Mouse (Mus musculus) stomach, embryonic 15.5 days (tissue): ENCODE data around the gene Ctnnd1. TPM values are rescaled to one million over a fixed set of nuclear protein-coding genes. Genes with fewer than 3 reads are reported as not detected.

Source experiments
- ATAC-seq: fragments of 200-750 bp; cut with Nextera tagmentation; 2 replicates; pipeline ENCODE4 v1.8.0; 2017; ENCODE audit warnings: low read depth, moderate number of reproducible peaks, moderate TSS enrichment; ENCODE audit not compliant: insufficient read depth, low FRiP score
- H3K27ac ChIP-seq: fragments of 300-500 bp; sonication (generic); 2 replicates; pipeline ENCODE4 v1.5.1; 2015; ENCODE audit warnings: mild to moderate bottlenecking, inconsistent platforms
- H3K27me3 ChIP-seq: fragments of 300-500 bp; sonication (generic); replicated peaks from 2 replicates; pipeline ENCODE4 v1.6.1; 2015; ENCODE audit warnings: inconsistent platforms
- H3K36me3 ChIP-seq: fragments of 300-500 bp; sonication (generic); 2 replicates; pipeline ENCODE4 v1.6.1; 2015; ENCODE audit warnings: inconsistent platforms
- H3K4me1 ChIP-seq: fragments of 300-500 bp; sonication (generic); 2 replicates; pipeline ENCODE4 v1.6.1; 2015; ENCODE audit warnings: inconsistent platforms
- H3K4me2 ChIP-seq: fragments of 300-500 bp; sonication (generic); 2 replicates; pipeline ENCODE4 v1.6.1; 2015; ENCODE audit warnings: mild to moderate bottlenecking, inconsistent platforms
- H3K4me3 ChIP-seq: fragments of 300-500 bp; sonication (generic); replicated peaks from 2 replicates; pipeline ENCODE4 v1.5.1; 2015; ENCODE audit warnings: inconsistent platforms
- H3K9ac ChIP-seq: fragments of 300-500 bp; sonication (generic); 2 replicates; pipeline ENCODE4 v1.6.1; 2015; ENCODE audit warnings: inconsistent platforms
- H3K9me3 ChIP-seq: fragments of 300-500 bp; sonication (generic); 2 replicates; pipeline ENCODE4 v1.6.1; 2016; ENCODE audit warnings: inconsistent platforms
- WGBS: fragments of 180-500 bp; shearing (Covaris S2); methylation state at CpG from one replicate; pipeline ENCODE4 v1.1.7; 2015; 5-methylcytosine and 5-hydroxymethylcytosine counted together
- polyA plus RNA-seq: library from polyadenylated mRNA; unstranded; fragments of >200 nt; fragmentation: Nextera tagmentation; extraction: Ambion mirVana; gene quantifications from 2 replicates; pipeline ENCODE4 v1.2.1, GENCODE M21; 2015

Ctnnd1 gene
- polyA plus RNA-seq, 1 experiment from 2014 or later = 60.0 TPM

- WGBS = 89% methylated on average over 8 of the region's 8 CpGs
These were observed 64.9 kb downstream of the Ctnnd1 start for GRCm38 (mm10) chr2:84585700-84586099.

GRCm38 (mm10) chr2:84582286-84582685, 68.3 kb downstream of the Ctnnd1 start:
- no peaks in the 10 kb centered on the region for H3K9me3 ChIP-seq
- no peaks in the 10 kb centered on the region for H3K27me3 ChIP-seq
- no peak overlapping the region for H3K4me3 ChIP-seq
- H3K9ac ChIP-seq = no peak overlapping the region
- H3K36me3 ChIP-seq = peaks cover 5% of the 10 kb centered on the region; the same call in 1 of the 2 replicates
- no peak overlapping the region for H3K4me2 ChIP-seq
- ATAC-seq = no peak
- 65% methylated on average over 5 of the region's 5 CpGs for WGBS
- no peaks in the 10 kb centered on the region for H3K4me1 ChIP-seq
- no peak overlapping the region for H3K27ac ChIP-seq

More at GRCm38 (mm10) chr2:84585700-84586099, 64.9 kb downstream of the Ctnnd1 start:
- ATAC-seq = no peak
- H3K4me1 ChIP-seq = no peaks in the 10 kb centered on the region
- no peak overlapping the region for H3K9ac ChIP-seq
- H3K9me3 ChIP-seq = no peaks in the 10 kb centered on the region
- no peak overlapping the region for H3K4me3 ChIP-seq
- H3K27ac ChIP-seq = no peak overlapping the region
- peaks cover 11% of the 10 kb centered on the region; the same call in 1 of the 2 replicates for H3K36me3 ChIP-seq
- H3K27me3 ChIP-seq = no peaks in the 10 kb centered on the region
- H3K4me2 ChIP-seq = no peak overlapping the region

GRCm38 (mm10) chr2:84581208-84581607, 69.4 kb downstream of the Ctnnd1 start:
- Histone ChIP-seq H3K9me3 (no peaks in the 10 kb centered on the region), H3K4me2 (no peak overlapping the region), H3K4me1 (no peaks in the 10 kb centered on the region), H3K36me3 (peaks cover 5% of the 10 kb centered on the region; the same call in 1 of the 2 replicates), H3K27me3 (no peaks in the 10 kb centered on the region), H3K4me3 (no peak overlapping the region), H3K9ac (no peak overlapping the region), H3K27ac (no peak overlapping the region)
- no peak for ATAC-seq
- WGBS = 82% methylated on average over 2 of the region's 3 CpGs

DNA sequence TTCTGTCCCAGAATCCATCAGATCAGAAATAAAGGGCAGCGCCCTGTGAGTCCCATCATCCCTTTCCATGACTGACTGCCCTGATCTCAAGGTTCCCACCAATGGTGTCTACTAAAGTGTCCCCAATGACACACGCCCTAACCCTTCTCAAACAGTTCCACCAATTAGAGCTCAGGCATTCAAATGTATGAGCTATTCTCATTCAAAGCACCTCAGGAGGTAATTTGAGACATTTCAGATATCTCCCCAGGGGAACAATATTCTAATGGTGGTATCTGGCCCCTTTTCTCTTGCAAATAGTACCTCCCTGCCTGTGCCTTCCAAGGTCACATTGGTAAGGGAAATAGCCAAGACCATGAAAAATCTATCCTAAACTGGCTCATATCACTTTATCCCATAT, 71.3 kb downstream of the Ctnnd1 start:
- Histone ChIP-seq H3K27me3 (no peaks in the 10 kb centered on the region), H3K4me1 (no peaks in the 10 kb centered on the region), H3K4me3 (no peak overlapping the region), H3K27ac (no peak overlapping the region), H3K4me2 (no peak overlapping the region), H3K9me3 (no peaks in the 10 kb centered on the region), H3K9ac (no peak overlapping the region), H3K36me3 (peaks cover 5% of the 10 kb centered on the region; the same call in 1 of the 2 replicates)
- no peak for ATAC-seq
- 93% methylated on average over 2 of the region's 2 CpGs for WGBS

DNA sequence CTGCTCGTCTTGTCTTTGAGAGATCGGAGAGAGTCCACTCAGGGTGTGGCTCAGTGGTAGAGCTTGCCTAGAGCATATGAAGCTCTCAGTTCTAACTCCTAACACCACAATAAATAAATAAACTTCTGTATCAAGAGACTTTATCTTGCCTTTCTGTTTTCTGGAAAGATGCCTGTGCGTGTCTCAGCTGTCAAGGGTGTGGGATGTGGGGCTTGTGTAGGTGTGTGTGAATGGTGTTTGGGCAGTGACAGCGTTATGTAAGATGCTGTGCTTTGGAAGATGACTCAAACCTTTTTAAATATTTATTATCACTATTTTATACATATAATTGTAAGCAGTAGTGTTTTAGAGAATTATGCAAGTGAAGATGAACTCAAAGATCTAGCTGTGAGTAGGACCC, 76.4 kb downstream of the Ctnnd1 start:
- ATAC-seq = no peak
- H3K36me3 ChIP-seq = peaks cover 5% of the 10 kb centered on the region; the same call in 1 of the 2 replicates
- H3K27me3 ChIP-seq = no peaks in the 10 kb centered on the region
- H3K4me1 ChIP-seq = no peaks in the 10 kb centered on the region
- H3K4me3 ChIP-seq = no peak overlapping the region
- no peaks in the 10 kb centered on the region for H3K9me3 ChIP-seq
- no peak overlapping the region for H3K27ac ChIP-seq
- no peak overlapping the region for H3K4me2 ChIP-seq
- H3K9ac ChIP-seq = no peak overlapping the region
- WGBS = 87% methylated on average over 4 of the region's 4 CpGs

- H3K9me3 ChIP-seq = no peaks in the 10 kb centered on the region
- H3K27ac ChIP-seq = no peak overlapping the region
- no peak for ATAC-seq
- H3K4me2 ChIP-seq = peak overlapping the region; percentile 36; the same call in 1 of the 2 replicates
- no peaks in the 10 kb centered on the region for H3K4me1 ChIP-seq
- H3K9ac ChIP-seq = no peak overlapping the region
- H3K4me3 ChIP-seq = no peak overlapping the region
- no peaks in the 10 kb centered on the region for H3K27me3 ChIP-seq
- H3K36me3 ChIP-seq = no peaks in the 10 kb centered on the region
- 50% methylated on average over 10 of the region's 10 CpGs for WGBS
These were observed 93.6 kb downstream of the Ctnnd1 start for GRCm38 (mm10) chr2:84556888-84557514.

- Histone ChIP-seq H3K9ac (no peak overlapping the region), H3K9me3 (no peaks in the 10 kb centered on the region), H3K4me3 (no peak overlapping the region), H3K4me2 (no peak overlapping the region), H3K27ac (no peak overlapping the region), H3K27me3 (no peaks in the 10 kb centered on the region), H3K4me1 (no peaks in the 10 kb centered on the region), H3K36me3 (no peaks in the 10 kb centered on the region)
- 70% methylated on average over 10 of the region's 10 CpGs for WGBS
- peak; percentile 22; the same call in 1 of the 2 replicates for ATAC-seq
These were observed 99.0 kb downstream of the Ctnnd1 start for GRCm38 (mm10) chr2:84551390-84552100.

Other genes with a start within 250 kb of the Ctnnd1 start
- 33.8 and 38.3 TPM in 2 replicates for gene Calcrl, start 225.4 kb downstream of the Ctnnd1 start, polyA plus RNA-seq
- 44.2 and 47.4 TPM in 2 replicates for gene Tfpi, start 174.0 kb downstream of the Ctnnd1 start, polyA plus RNA-seq
- 0.18 and 0.22 TPM in 2 replicates for gene Btbd18, start 8.3 kb upstream of the Ctnnd1 start, polyA plus RNA-seq
- gene Selenoh, start 20.0 kb upstream of the Ctnnd1 start, polyA plus RNA-seq = 221 and 237 TPM in 2 replicates
- not detected in 2 replicates for gene Gm28635, start 27.3 kb upstream of the Ctnnd1 start, polyA plus RNA-seq
- 31.1 and 34.5 TPM in 2 replicates for gene Med19, start 27.6 kb upstream of the Ctnnd1 start, polyA plus RNA-seq
- 119 and 133 TPM in 2 replicates for gene Tmx2, start 28.4 kb upstream of the Ctnnd1 start, polyA plus RNA-seq
- gene Zdhhc5, start 64.4 kb upstream of the Ctnnd1 start, polyA plus RNA-seq = 27.8 and 28.5 TPM in 2 replicates
- gene Clp1, start 76.6 kb upstream of the Ctnnd1 start, polyA plus RNA-seq = 23.7 and 26.9 TPM in 2 replicates
- gene Ypel4, start 83.3 kb upstream of the Ctnnd1 start, polyA plus RNA-seq = 7.5 and 11.0 TPM in 2 replicates
- 6.7 and 7.2 TPM in 2 replicates for gene Gm19426, start 92.9 kb upstream of the Ctnnd1 start, polyA plus RNA-seq
- gene Serping1, start 124.7 kb upstream of the Ctnnd1 start, polyA plus RNA-seq = 76.0 and 79.6 TPM in 2 replicates
- 52.7 and 79.0 TPM in 2 replicates for gene Ube2l6, start 148.1 kb upstream of the Ctnnd1 start, polyA plus RNA-seq
- 0.08 and 0.19 TPM in 2 replicates for gene Smtnl1, start 171.9 kb upstream of the Ctnnd1 start, polyA plus RNA-seq
- 47.2 and 50.4 TPM in 2 replicates for gene Timm10, start 176.2 kb upstream of the Ctnnd1 start, polyA plus RNA-seq
- gene Slc43a1, start 188.1 kb upstream of the Ctnnd1 start, polyA plus RNA-seq = 19.5 and 26.3 TPM in 2 replicates
- 0.85 and 0.91 TPM in 2 replicates for gene Rtn4rl2, start 235.9 kb upstream of the Ctnnd1 start, polyA plus RNA-seq